ENCODE assay signal across 38 mouse cellular contexts in the genomic region with DNA sequence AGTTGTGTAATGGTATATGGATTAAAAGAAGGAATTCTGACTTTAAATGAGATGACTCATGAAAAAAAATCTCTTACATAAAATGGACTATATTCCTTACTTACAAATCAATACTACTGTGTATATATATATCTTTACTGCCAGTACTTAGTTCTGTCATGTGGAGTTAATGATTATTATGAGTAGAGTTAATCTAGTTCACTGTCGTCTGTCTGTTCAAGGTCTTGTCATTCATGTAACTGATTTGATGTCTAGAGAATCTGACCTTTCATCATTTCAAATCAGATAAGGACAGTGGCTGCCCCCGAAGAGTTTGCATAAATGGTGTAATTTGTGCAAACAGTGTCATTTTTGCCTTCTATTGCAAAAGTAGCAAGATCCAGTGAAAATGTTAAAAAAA. TPM values are rescaled to one million over a fixed set of nuclear protein-coding genes. Genes with fewer than 3 reads are reported as not detected.
"Had no signal": no experiment of that assay in that cellular context is flagged by ENCODE, and none has a peak within 500 bp of the region (broad histone marks: within the 10 kb centered on the region; RNA-seq: fewer than 3 reads in every experiment).

No protein-coding gene starts in this region.

- H3K27ac ChIP-seq: heart, embryonic 10.5 days; hindbrain, embryonic 10.5 days; hindbrain, embryonic 12.5 days; hindbrain, embryonic 14.5 days; kidney, embryonic 15.5 days; kidney, postnatal 0 days; limb, embryonic 13.5 days; limb, embryonic 15.5 days had no signal

- H3K9ac ChIP-seq: forebrain, postnatal 0 days; heart, embryonic 12.5 days; hindbrain, embryonic 12.5 days; hindbrain, embryonic 14.5 days; kidney, embryonic 15.5 days; limb, embryonic 13.5 days; limb, embryonic 15.5 days had no signal

- ATAC-seq: forebrain, postnatal 0 days; hindbrain, embryonic 16.5 days; inflammation-experienced regulatory T-cells, adult 6 months had no signal

- H3K9me3 ChIP-seq: heart, embryonic 10.5 days; heart, embryonic 12.5 days; hindbrain, embryonic 10.5 days; hindbrain, embryonic 12.5 days; kidney, embryonic 15.5 days; limb, embryonic 13.5 days; limb, embryonic 15.5 days had no signal

- H3K4me3 ChIP-seq: heart, embryonic 10.5 days; heart, embryonic 12.5 days; hindbrain, embryonic 10.5 days; hindbrain, embryonic 12.5 days; kidney, embryonic 15.5 days; limb, embryonic 13.5 days; limb, embryonic 15.5 days had no signal

- DNase-seq: forebrain, postnatal 0 days; gastrocnemius, postnatal 14 days; gastrocnemius, postnatal 36 days; heart, postnatal 10 days; heart, postnatal 4 days; kidney, adult 11 months; kidney, adult 2 months; kidney, adult 9 months; kidney, postnatal 14 days; kidney, postnatal 36 days; layer of hippocampus, adult 9-11 months; layer of hippocampus, postnatal 36 days; left cerebral cortex, postnatal 4 days had no signal

- H3K4me2 ChIP-seq: heart, embryonic 12.5 days; hindbrain, embryonic 12.5 days; hindbrain, embryonic 14.5 days; kidney, embryonic 15.5 days; limb, embryonic 13.5 days; limb, embryonic 15.5 days had no signal

- H3K4me1 ChIP-seq: heart, embryonic 10.5 days; heart, embryonic 12.5 days; hindbrain, embryonic 10.5 days; hindbrain, embryonic 12.5 days; kidney, embryonic 15.5 days; limb, embryonic 13.5 days; limb, embryonic 15.5 days had no signal

- H3K27me3 ChIP-seq: heart, embryonic 12.5 days; hindbrain, embryonic 12.5 days; kidney, embryonic 15.5 days; limb, embryonic 13.5 days; limb, embryonic 15.5 days had no signal

- H3K36me3 ChIP-seq: heart, embryonic 10.5 days; heart, embryonic 12.5 days; hindbrain, embryonic 10.5 days; hindbrain, embryonic 12.5 days; kidney, embryonic 15.5 days; limb, embryonic 13.5 days; limb, embryonic 15.5 days had no signal

RNA-seq across cellular contexts. Expression of a gene that starts 5.1 kb away (rescaled TPM):
- total RNA-seq: forebrain, postnatal 0 days; gastrocnemius, postnatal 14 days; gastrocnemius, postnatal 36 days; heart, adult 8-10 months; heart, postnatal 10 days; heart, postnatal 25 days; heart, postnatal 4 days; layer of hippocampus, adult 18-20 months; layer of hippocampus, adult 8-10 months; layer of hippocampus, postnatal 14 days; layer of hippocampus, postnatal 36 days; left cerebral cortex, adult 18-20 months; left cerebral cortex, adult 8-10 months; left cerebral cortex, postnatal 10 days; left cerebral cortex, postnatal 25 days; left cerebral cortex, postnatal 4 days had no signal
- polyA plus RNA-seq: forebrain, postnatal 0 days; gonadal fat pad, adult 2 months; heart, embryonic 10.5 days; heart, embryonic 12.5 days; heart, embryonic 14.5 days; heart, embryonic 16.5 days; hindbrain, embryonic 10.5 days; hindbrain, embryonic 12.5 days; hindbrain, embryonic 14.5 days; hindbrain, embryonic 16.5 days; inflammation-experienced regulatory T-cells, adult 6 months; kidney, postnatal 0 days; large intestine, adult 2 months; limb, embryonic 11.5 days; limb, embryonic 13.5 days; limb, embryonic 15.5 days had no signal
